Mouse (Mus musculus) B cell, adult 62 days (primary cell): Measurements from ENCODE around the gene Slc18a3. TPM values are rescaled to one million over a fixed set of nuclear protein-coding genes. Genes with fewer than 3 reads are reported as not detected.

ENCODE experiments used
- total RNA-seq: library from RNA; stranded (reverse); gene quantifications from 4 replicates; pipeline ENCODE4 v1.2.4, GENCODE M21; 2023

The Slc18a3 gene
- not detected in 4 replicates for total RNA-seq

DNA sequence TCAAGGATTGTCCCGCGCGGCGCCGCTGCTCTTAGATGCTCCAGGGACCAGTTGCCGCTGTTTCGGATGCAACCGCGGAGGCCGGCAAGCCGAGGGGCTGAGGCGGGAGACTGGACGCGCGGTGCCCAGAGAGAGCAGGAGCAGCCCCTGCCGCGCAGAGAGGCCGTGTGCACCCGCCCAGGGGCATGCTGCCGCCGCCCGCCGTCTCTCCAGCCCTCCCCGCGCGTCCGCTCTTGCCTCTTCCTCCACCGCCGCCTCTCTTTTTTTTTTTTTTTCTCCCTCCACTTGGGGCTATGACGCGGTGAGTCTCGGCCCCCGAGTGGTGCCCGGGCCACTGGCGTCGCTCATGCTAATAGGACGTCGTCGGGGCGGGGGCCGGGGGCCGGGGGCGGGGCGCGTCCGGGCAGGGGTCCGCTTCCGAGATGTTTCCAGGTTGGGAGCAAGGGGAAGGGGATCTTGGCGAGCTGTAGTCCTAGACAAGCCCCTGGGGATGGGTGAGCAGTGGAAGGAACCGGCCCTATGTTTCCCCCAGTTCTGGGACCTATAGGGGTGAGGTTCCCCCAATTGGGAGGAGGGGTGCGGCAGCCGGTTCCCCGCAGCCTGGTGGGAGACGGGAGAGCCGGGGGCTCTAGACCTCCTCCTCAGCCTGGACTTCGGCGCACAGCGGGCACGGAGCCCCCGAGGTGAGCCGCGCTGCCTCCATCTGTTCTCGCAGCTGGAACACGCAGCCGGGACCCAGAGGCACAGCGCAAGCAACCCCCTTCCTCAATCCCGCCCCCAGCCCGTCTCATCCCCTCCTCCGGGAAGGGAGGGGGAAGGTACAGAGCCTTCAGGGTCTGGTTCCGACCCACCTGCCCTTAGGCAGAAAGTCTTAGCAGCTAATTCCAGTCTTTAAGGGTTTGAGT is at the start of gene Slc18a3:
TSS of gene Slc18a3 (minus strand) at position 250 of the 905 bp plus-strand sequence.

DNA sequence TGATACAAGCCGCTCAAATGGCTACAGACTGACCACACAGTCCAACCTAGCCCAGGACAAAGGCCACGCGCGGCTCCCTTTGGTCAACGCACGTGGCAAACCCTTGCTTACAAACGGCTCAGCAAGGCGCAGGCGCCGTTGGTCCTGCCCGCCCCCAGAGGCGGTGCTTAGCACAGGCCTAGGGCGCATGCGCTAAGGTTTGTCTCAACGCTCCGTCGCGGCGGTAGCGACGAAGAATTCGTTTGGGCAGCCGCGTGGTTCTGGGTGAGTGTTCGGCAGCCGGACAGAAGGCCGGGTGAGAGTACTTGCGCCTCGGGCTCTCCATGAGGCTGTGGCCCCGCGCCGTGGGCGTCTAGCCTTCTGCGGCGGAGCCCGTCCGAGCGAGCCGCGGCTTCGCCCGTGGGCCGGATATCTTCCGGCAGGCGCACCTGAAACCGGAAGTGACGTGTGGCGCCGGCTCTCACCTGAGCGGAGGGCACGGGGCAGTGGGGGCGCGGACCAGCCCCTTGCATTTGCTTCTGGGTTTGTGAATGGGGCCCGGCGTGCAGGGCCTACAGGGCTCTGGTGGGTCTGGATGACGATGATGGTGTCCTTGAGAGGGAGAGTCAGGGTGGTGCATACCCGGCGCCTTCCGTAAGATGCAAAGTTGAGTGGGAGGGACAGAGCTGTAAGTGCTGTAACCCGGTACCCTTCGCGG is 48.8 kb upstream of the Slc18a3 start, which contains the start of gene Ercc6:
TSS of gene Ercc6 (plus strand) at position 186 of the 697 bp plus-strand sequence.

DNA sequence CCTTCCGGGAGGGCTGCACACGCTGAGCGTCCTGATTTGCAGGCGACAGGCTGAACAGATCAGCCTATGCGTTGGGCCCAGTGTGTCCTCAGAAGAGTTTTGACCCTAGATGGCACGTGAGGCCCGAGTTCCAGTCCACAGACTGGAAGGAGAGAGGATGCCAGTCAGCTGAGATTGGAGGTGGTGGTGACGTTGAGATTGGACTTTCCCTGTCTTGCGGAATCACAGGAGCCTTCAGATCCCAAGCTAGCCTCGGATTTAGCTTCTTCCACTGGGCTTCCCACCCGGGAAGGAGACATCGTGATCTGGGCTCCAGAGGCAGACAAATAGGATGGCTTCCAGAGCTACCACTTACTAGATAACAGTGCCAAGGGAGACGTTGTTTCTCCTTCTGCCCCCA is 1.2 kb upstream of the Slc18a3 start, which contains the start of gene Chat:
TSS of gene Chat (minus strand) at position 101 of the 400 bp plus-strand sequence.

Other genes with a start within 250 kb of the Slc18a3 start
- gene Ogdhl, start 142.8 kb downstream of the Slc18a3 start, total RNA-seq: 0.53 TPM in 1 of 4 replicates, not detected in the others
- not detected in 4 replicates for gene 1700024G13Rik, start 76.5 kb downstream of the Slc18a3 start, total RNA-seq
- not detected in 4 replicates for gene Chat, start 1.1 kb upstream of the Slc18a3 start, total RNA-seq
- 57.5 to 68.1 TPM (median 60.7 TPM) in 4 replicates for gene Ercc6, start 48.7 kb upstream of the Slc18a3 start, total RNA-seq
- not detected in 4 replicates for gene Prrxl1, start 134.6 kb upstream of the Slc18a3 start, total RNA-seq
- gene 3425401B19Rik, start 220.4 kb upstream of the Slc18a3 start, total RNA-seq: 0.36 to 0.60 TPM (median 0.55 TPM) in 4 replicates